Mouse (Mus musculus) layer of hippocampus, postnatal 25 days (tissue): ENCODE results near the gene Nrbp1. TPM values are rescaled to one million over a fixed set of nuclear protein-coding genes. Genes with fewer than 3 reads are reported as not detected.
"Not testable (repeated sequence)": the region's sequence is repeated elsewhere in the genome, so short reads cannot be mapped to it uniquely, and the experiment has no call there.

Experiments used
- DNase-seq, 2 experiments: peaks; one replicate each; pipeline ENCODE4 v3.0.0; 2022; ENCODE audit warnings: mixed read lengths in 2 of 2, low spot score in 1 of 2; ENCODE audit errors: extremely low spot score in 1 of 2
- total RNA-seq, 2 experiments: library from RNA; stranded (reverse); gene quantifications; 2 replicates each; pipeline ENCODE4 v1.2.3; 2021

Gene Nrbp1
- total RNA-seq, 2 experiments from 2014 or later = 83.5 to 88.5 TPM

DNA sequence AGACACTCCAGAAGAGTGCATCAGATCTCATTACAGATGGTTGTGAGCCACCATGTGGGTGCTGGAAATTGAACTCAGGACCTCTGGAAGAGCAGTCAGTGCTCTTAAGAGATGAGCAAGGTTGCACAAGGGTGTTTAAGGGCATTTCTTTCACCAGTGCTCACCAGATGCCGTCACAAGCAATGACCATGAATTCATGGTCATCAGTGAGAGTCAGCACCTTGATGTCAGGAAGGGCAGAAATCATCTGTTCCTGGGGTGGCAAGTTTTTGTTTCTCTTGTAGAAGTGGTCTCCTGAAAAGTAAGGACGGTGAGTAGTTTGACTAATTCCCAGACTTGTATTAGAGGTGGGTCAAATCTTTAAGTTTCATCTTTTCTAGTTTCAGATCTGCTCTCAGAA is 36.8 kb upstream of the Nrbp1 start:
- no peak for DNase-seq

DNA sequence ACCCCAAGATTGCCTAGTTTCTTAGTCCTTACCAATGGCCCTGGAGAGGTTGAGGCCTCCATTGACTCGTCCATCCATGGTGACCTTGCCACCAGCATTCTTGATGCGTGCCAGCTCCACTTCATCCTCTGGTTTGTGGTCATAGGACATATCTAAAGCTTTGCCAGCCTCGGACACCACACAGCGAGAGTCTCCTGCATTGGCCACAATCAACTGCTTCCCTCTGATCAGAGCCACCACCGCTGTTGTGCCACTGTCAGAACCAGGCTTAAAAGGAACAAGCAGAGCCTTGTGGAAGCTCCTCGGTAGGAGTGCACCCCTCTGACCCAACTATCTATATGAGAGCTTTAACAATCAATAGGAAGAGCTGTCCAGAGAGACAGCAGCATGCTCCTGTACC is 36.2 kb upstream of the Nrbp1 start:
- no peak for DNase-seq

DNA sequence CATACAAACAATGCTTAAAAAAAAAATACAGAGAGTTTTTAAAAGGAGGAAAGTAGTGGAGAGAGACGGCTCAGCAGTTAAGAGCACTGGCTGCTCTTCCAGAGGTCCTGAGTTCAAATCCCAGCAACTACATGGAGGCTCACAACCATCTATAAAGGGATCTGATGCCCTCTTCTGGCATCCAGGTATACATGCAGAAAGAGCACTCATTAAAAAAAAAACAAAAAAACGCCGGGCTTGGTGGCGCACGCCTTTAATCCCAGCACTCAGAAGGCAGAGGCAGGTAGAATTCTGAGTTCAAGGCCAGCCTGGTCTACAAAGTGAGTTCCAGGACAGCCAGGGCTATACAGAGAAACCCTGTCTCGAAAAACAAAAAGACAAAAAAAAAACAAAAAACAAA is 24.1 kb upstream of the Nrbp1 start:
- not testable (repeated sequence) for DNase-seq

DNA sequence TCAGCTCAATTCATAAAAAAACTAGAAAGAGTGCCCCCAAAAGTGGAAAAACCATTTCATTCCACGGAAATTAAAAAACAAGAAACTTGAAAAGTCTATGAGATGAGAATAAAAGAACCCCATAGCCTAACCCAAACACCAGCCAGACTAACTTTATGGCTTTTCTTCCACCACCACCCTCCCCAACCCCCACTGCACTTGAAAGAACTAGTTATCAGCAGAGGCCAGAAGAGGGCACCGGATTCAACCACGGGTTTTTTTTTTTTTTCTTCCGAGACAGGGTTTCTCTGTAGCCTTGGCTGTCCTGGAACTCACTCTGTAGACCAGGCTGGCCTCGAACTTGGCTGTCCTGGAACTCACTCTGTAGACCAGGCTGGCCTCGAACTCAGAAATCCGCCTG is 22.4 kb upstream of the Nrbp1 start:
- no peak for DNase-seq

DNA sequence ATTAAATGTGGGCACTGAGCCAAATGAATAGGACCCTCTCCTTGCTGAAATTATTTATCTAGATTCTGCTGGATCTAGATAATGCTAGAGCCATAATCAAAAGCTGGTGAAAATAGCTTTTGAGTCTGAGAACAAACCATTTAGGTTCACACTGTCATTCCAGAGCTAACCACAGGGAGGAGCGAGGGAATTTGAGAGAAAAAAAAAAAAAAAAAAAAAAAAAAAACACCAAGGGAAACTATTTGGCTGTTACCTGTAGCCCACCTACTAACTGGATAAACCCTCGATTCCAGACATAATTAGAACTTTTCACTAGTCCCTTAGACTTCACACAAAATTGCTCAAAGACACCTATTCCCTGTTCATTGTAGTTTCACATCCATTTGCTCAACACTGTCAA is 21.6 kb upstream of the Nrbp1 start:
- no peak for DNase-seq

DNA sequence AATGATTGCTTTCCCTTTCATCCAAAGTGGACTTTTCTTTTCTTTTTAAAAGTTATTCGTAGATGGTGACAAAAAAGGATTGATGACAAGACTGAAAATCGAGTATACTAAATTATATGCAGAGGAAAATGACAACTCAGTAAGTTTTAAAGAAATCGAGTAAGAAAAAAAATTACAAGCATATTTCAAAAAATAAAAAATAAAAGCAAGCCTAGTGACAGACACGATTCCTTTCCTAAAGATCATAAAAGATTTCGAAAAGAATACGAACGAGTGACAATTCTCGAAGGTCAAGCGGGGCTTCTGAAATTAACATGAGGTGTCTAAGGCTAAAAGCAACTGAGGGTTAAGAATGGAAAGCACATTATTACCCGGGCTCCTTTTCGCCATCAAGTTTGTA is 21.2 kb upstream of the Nrbp1 start:
- DNase-seq = no peak

DNA sequence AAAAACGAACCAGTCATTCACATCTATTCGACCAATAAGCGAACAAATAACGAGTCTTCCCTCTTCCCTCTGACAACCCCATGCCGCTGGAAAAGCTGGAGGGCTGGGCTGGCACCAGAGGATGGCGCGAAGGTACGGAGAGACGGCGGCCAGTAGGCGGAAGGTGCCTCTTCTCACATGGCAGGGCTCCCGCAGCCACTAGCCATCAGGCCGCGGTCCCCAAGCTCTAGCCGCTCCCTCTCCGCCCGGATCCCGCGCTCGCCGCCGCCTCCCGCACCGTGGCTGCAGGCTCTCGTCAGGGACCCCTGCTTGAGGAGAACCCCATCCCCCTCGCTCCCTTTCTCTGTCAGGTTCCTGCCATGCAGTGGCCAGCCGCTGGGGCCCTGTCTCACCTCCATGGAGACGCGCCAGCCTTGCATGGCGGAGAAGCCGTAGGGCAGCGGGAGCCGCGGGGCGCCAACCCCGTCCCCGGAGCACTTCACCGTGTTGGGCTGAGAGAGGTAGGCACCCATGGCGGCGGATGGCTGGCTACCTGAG is 20.7 kb upstream of the Nrbp1 start:
- peak; percentile 27 to 44 for DNase-seq

DNA sequence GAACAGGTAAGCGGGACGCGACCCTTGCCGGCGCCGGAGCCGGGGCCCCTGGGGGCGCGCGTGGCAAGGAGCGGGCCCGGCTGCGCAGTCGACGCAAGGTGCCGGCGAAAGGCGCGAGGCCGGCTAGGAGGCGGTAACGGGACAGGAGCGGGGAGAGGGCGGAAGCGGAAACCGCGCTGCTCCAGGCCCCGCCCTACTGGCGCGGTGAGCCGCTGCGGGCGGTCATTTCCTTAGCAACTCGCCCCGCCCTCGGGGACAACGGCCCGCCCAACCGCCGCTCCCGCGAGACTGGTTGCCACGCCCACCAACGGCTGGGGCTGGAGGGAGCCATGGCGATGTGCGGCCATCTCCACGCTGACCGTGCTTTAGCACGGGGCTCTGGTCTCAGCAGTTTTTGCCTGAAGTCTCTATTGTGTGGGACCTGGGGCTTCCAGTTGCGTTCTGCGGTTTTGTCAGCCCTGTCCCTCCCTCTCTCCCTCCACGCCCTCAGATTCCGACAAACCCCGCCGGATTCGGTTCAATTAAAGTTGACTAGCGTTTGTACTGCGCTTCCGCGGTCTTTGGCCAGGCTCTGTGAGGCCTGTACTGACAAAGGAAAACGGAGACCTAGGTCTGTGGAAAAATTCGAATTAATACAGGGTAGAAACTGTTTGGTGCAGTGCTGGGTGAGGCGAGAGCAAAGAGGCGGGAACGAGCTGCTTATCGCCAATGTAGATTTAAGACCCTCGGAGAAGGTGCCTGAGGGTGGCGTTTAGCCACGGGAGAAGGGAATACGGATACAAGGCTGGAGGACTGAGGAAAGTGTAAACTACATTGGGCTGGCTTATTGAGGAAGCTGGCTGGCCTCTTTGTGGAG is 20.0 kb upstream of the Nrbp1 start, which contains the start of gene Ppm1g:
TSS of gene Ppm1g (minus strand) at position 240 of the 856 bp plus-strand sequence.
- peak; percentile 92 to 94 for DNase-seq

DNA sequence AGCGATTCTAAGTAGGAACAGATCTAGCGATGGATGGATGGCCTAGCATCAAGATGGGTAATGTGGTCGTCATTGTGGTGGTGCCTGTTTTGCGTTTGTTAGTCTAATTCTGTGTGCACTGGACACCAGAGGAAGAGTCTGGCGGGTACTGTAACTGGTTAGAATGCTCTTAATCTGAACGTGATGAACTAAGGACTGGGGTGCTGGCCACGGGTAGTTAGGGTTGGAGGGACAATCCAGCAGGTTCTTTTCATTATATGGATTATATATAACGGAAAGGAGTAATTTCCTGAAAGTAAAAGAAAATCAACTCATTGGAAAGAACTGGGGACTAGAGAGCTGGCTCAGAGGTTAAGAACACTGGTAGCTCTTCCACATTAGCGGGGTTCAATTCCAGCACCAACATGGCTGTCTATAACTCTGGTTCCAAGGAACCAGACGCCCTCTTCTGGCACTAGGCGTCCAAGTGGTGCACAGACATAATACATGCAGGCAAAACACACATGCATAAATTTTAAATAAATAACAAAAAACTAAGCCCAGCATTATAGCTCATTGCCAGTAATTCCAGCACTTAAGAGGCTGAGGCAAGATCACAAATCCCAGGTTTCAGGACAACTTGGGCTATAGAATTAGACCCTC is 19.2 kb upstream of the Nrbp1 start:
- no peak for DNase-seq

DNA sequence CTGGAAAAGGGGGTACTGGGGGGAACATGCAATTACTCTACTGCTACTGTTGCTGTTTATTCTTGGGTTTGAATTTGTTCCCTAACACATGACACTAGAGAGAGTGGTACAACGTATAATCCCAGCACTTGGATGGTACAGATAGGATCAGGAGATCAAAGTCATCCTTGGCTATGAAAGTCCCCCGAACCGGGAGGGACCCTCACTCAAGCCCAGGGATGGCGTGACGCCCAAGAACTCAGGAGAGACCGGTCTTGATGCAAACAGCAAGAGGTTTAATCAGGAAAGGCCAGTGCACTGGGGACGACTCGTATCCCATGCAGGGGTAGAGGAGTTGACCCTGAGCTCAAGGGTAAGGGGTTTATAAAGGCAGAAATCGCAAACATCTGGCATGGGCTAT is 18.0 kb upstream of the Nrbp1 start:
- no peak for DNase-seq

DNA sequence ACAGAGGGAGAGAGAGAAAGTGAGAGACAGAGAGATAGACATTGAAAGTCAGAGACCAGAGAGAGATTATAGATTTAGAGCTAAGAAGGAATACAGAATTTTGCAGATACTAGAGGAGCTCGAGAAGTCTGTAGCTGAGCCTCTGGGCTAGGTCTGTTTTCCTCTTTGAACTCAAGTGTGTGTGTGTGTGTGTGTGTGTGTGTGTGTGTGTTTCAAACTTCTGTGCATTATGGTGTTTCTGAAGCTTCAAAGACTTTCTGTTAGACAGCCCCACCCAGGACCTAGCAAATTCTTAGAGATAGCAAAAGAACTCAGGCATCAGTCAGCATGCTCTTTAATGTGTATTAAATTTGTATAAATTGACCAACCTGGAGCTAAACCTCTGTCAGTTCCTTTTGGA is 14.0 kb upstream of the Nrbp1 start:
- no peak for DNase-seq

DNA sequence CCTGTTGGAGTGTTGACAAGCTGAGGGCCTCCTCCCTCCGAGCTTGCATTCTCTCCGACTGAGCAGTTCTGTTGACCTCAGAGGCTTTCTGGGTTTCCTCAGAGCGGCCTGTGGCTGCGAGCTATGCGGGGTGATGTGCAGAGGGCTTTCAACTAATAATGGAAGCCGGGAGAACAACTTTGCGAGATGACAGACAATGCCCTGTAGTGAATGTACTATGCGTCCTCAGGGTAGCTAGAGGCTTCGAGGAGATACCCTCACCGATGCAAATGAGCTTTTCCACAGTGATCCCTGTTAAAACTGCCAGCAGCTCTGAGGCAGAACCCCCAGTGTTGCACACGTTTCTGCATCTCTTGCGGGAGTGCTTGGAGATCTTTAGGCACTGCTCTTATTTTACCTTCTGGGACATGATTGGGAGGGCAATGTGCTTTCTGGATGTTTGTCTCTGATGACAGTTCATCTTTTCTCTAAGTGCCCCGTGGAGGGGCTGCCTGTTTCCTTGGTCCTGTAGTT is 914 bp downstream of the Nrbp1 start:
- DNase-seq = no peak

DNA sequence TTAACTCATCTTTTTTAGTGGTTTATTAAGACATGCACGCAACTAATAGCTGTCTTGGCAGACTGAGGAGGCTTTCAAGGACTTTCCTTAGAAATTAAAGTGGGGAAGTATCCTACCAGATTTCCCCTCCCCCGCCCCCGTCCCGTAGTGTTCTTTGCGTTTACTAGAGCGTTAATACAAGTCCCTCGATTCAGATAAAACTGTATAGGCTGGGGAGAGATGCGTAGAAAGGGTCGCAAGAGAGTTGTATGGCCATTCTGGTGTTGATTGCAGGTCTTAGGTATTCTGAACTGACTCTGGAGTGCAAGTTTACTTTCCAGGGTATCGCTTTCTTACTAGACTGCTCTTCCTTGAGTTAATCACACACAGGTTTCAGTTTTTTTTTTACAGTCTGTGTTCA is 1.5 kb downstream of the Nrbp1 start:
- DNase-seq = no peak

DNA sequence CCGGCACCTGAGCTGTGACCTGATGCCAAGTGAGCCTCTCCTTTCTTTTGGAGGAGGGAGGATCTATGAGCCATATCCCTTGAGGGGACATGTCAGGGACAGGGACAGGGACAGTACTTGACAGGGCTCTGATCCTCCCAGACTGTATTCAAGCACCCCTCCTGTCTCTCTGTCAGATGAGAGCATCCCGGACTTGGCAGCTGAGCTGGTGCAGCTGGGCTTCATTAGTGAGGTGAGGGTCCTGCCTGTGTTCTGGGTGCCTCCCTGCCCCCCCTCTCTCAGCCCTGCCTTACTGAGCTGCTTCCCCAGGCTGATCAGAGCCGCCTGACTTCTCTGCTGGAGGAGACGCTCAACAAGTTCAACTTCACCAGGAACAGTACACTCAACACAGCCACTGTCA is 10.1 kb downstream of the Nrbp1 start:
- no peak for DNase-seq

DNA sequence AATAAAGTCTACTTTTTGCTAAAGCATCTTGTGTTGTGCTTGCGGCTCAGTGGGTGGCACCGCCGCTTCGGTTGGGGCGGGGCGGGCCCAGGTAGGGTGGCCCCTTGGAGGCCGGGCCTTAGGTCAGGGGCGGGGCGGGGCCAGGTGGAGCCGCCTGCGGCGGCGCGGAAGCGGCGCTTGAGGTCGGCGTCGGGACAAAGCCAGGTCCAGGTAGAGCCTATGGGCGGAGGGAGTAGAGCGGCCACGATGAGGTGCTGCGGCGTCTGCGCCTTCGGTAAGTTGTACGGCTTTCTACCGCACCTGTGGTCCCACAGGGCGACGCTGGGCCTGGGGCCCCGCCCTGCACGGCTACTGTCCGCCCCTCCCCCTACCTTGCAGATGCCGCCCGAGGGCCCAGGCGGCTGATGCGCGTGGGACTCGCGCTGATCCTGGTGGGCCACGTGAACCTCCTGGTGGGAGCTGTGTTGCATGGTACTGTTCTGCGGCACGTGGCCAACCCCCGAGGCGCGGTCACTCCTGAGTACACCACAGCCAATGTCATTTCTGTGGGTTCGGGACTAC is 11.0 kb downstream of the Nrbp1 start, which contains the start of gene Krtcap3:
TSS of gene Krtcap3 (plus strand) at position 151 of the 561 bp plus-strand sequence.
- DNase-seq = peak in 1 of 2 experiments; percentile 22

DNA sequence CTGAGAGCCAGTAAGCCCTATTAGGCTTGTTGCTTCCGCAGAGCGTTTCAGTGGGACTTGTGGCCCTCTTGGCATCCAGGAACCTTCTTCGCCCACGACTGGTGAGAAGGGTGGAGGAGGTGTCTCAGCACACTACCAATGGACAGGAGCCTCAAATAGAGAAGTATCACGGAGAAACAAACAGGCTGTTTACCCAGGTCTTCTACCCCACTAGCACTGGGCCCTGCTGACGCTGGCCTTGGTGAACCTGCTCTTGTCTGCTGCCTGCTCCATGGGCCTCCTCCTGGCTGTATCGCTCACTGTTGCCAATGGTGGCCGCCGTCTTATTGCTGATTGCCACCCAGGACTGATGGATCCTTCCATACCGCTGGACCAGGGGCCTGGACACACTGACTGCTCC is 11.5 kb downstream of the Nrbp1 start:
- no peak for DNase-seq

DNA sequence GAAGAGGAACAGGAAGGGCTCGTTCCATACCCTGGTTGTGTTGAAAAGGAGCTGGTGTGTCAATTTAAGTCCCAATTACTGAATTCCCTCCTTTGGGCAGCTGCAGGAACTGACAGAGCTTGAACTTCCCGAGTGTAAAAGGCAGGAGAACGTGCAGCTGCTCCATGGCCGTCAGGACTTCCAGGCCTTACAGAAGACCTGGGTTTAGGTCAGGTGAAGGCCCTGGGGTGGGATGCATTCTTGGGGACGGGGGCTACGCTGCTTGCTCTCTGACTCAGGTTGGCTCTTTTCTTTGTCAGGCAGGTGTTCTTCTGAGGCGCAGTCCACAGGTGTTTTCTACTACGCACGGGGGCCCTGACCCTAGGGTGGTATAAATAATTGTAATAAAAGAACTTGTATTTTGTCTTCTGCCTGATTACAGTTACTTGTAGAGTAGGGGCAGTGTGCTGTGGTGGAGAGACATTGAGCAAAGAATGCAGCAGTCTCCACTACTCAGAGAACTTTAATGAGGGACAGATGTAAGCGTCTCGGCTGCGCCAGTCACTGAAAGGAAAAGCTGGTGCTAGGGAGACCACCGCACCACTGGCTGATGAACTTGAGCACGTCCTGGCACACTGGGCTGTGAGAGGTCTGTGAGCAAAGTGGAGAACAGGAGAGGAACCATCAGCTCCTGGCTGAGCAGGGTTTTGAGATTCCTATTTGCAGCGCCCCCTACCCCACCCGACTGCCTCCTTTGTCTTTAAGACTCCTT is 12.3 kb downstream of the Nrbp1 start:
- no peak for DNase-seq

DNA sequence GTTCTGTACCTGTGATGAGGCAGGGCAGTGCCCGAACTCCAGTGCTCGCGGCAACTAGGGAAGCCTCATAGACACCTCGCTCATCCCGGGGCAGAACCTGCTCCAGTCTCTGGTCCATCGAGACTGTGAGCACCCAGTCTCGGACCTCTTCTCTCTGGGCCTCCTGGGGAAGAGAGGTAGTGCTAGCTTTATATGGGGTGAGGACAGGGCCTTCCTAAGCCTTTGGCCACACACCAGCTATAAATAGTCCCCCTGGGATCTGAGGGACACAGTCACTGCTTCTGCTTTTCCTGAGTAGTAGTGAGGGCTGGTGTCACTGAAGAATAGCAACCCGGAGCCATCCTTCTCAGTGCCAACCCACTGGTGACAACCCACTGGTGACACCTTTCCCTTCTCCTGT is 13.1 kb downstream of the Nrbp1 start:
- no peak for DNase-seq

DNA sequence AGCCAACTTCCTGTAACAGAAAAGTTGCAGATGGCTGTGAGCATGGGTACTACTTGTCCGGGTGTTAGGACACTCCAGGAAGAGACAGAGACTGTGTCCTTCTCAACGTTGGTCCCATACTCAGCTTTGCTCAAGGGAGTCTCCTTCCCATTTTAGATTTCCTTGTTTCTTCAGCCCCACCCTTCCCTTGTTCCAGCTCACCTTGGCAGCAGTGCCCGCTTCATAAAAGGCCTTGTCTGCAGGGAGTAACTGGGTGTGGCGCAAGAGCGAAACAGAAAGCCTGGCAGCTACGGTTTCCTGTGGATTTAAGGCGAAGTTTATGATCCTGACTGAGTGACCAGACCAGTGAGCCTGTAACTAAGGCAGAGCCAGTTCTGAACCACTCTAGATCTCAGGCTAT is 13.8 kb downstream of the Nrbp1 start:
- DNase-seq = no peak

DNA sequence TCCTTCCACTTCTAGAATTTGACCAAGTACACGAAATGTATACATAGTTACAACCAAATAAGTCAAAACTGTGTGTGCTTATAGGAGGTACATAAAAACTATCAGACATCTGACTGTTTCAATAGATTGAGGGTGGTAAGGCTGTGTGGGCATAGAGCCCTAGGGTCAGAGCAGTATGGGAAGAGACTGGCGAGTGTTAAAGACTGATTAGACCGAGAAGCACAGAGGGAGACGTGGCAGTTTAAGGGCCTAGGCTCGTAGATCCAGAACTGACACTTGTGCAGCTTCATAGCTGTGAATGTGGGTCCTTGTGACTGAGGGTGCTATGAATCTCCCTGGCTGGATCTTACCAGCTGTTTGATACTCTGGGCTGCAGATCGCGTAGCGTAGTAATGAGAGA is 14.2 kb downstream of the Nrbp1 start:
- no peak for DNase-seq
